Mouse (Mus musculus) spleen, embryonic (tissue): Measurements from ENCODE around the gene Zfp184.
"Not testable (repeated sequence)": the region's sequence is repeated elsewhere in the genome, so short reads cannot be mapped to it uniquely, and the experiment has no call there.

Source experiments
- CTCF ChIA-PET: fragments of 350-600 bp; sonication (Branson Sonifier 250); formaldehyde crosslinking; loops from one replicate; lab custom pipeline; 2022; lab: Charles Lee

Gene Zfp184

GRCm38 (mm10) chr13:21944926-21945740 lies at the start of gene Zfp184:
TSS of gene Zfp184 (plus strand) at chr13:21945094.
- CTCF ChIA-PET: no interaction called here

GRCm38 (mm10) chr13:21896549-21897244 lies 48.2 kb upstream of the Zfp184 start:
- CTCF ChIA-PET: no interaction called here

- CTCF ChIA-PET: no interaction called here
Measured at GRCm38 (mm10) chr13:21897245-21897634, 47.7 kb upstream of the Zfp184 start.

- CTCF ChIA-PET: not testable (repeated sequence)
Measured at GRCm38 (mm10) chr13:21900870-21901565, 43.9 kb upstream of the Zfp184 start.

GRCm38 (mm10) chr13:21903500-21903899 lies 41.4 kb upstream of the Zfp184 start:
- CTCF ChIA-PET: no interaction called here

- CTCF ChIA-PET: not testable (repeated sequence)
Measured at GRCm38 (mm10) chr13:21904090-21904489, 40.8 kb upstream of the Zfp184 start.

GRCm38 (mm10) chr13:21906301-21906700 lies 38.6 kb upstream of the Zfp184 start:
- CTCF ChIA-PET: no interaction called here

GRCm38 (mm10) chr13:21906946-21907806 lies 37.7 kb upstream of the Zfp184 start:
- CTCF ChIA-PET: no interaction called here

- CTCF ChIA-PET: not testable (repeated sequence)
Measured at GRCm38 (mm10) chr13:21907807-21908155, 37.1 kb upstream of the Zfp184 start.

GRCm38 (mm10) chr13:21910735-21911134 lies 34.2 kb upstream of the Zfp184 start:
- CTCF ChIA-PET: no interaction called here

- CTCF ChIA-PET: no interaction called here
Measured at GRCm38 (mm10) chr13:21911147-21911546, 33.7 kb upstream of the Zfp184 start.

GRCm38 (mm10) chr13:21913854-21914253 lies 31.0 kb upstream of the Zfp184 start:
- CTCF ChIA-PET: no interaction called here

- CTCF ChIA-PET: no interaction called here
Measured at GRCm38 (mm10) chr13:21914599-21914998, 30.3 kb upstream of the Zfp184 start.

- CTCF ChIA-PET: interaction anchor here (0.6 kb wide), 1 partner anchor 16 kb away, joined by 3 read pairs; no protein-coding TSS in a partner anchor
Measured at GRCm38 (mm10) chr13:21915487-21915886, 29.4 kb upstream of the Zfp184 start.

- CTCF ChIA-PET: interaction anchor here (0.6 kb wide), 1 partner anchor 16 kb away, joined by 3 read pairs; no protein-coding TSS in a partner anchor
Measured at GRCm38 (mm10) chr13:21916056-21916455, 28.8 kb upstream of the Zfp184 start.

- CTCF ChIA-PET: interaction anchor here (0.7 kb wide), 1 partner anchor 57 kb away, joined by 9 read pairs; no protein-coding TSS in a partner anchor
Measured at GRCm38 (mm10) chr13:21917040-21917439, 27.9 kb upstream of the Zfp184 start.

GRCm38 (mm10) chr13:21917480-21917879 lies 27.4 kb upstream of the Zfp184 start:
- CTCF ChIA-PET: interaction anchor here (0.7 kb wide), 1 partner anchor 56 kb away, joined by 9 read pairs; no protein-coding TSS in a partner anchor

- CTCF ChIA-PET: interaction anchor here (0.7 kb wide), 1 partner anchor 56 kb away, joined by 9 read pairs; no protein-coding TSS in a partner anchor
Measured at GRCm38 (mm10) chr13:21917992-21918391, 26.9 kb upstream of the Zfp184 start.

- CTCF ChIA-PET: no interaction called here
Measured at GRCm38 (mm10) chr13:21918570-21919419, 26.1 kb upstream of the Zfp184 start.

- CTCF ChIA-PET: no interaction called here
Measured at GRCm38 (mm10) chr13:21919836-21920431, 25.0 kb upstream of the Zfp184 start.
